Mouse (Mus musculus) stomach, embryonic 16.5 days (tissue): ENCODE data around the gene D13Ertd608e. TPM values are rescaled to one million over a fixed set of nuclear protein-coding genes. Genes with fewer than 3 reads are reported as not detected.
"Not testable (repeated sequence)": the region's sequence is repeated elsewhere in the genome, so short reads cannot be mapped to it uniquely, and the experiment has no call there.

Source experiments
- ATAC-seq: fragments of 200-750 bp; cut with Nextera tagmentation; 2 replicates; pipeline ENCODE4 v1.8.0; 2017; ENCODE audit warnings: moderate number of reproducible peaks, moderate TSS enrichment; ENCODE audit not compliant: insufficient read depth, low FRiP score
- H3K27ac ChIP-seq: fragments of 300-500 bp; sonication (generic); 2 replicates; pipeline ENCODE4 v1.5.1; 2014; ENCODE audit warnings: low read length
- H3K27me3 ChIP-seq: fragments of 300-500 bp; sonication (generic); 2 replicates; pipeline ENCODE4 v1.6.1; 2014; ENCODE audit warnings: low read length, control low read depth, mixed read lengths; ENCODE audit not compliant: control insufficient read depth, insufficient read depth
- H3K36me3 ChIP-seq: fragments of 300-500 bp; sonication (generic); 2 replicates; pipeline ENCODE4 v1.6.1; 2014; ENCODE audit warnings: low read length; ENCODE audit not compliant: control insufficient read depth, insufficient read depth
- H3K4me1 ChIP-seq: fragments of 300-500 bp; sonication (generic); 2 replicates; pipeline ENCODE4 v1.6.1; 2014; ENCODE audit warnings: low read length, control low read depth, mixed read lengths; ENCODE audit not compliant: control insufficient read depth, insufficient read depth
- H3K4me2 ChIP-seq: fragments of 300-500 bp; sonication (generic); 2 replicates; pipeline ENCODE4 v1.6.1; 2014; ENCODE audit warnings: low read depth, low read length, mixed read lengths
- H3K4me3 ChIP-seq: fragments of 300-500 bp; sonication (generic); replicated peaks from 2 replicates; pipeline ENCODE4 v1.5.1; 2014; ENCODE audit warnings: mild to moderate bottlenecking, low read length
- H3K9ac ChIP-seq: fragments of 300-500 bp; sonication (generic); 2 replicates; pipeline ENCODE4 v1.6.1; 2014; ENCODE audit warnings: low read length
- H3K9me3 ChIP-seq: fragments of 300-500 bp; sonication (generic); replicated peaks from 2 replicates; pipeline ENCODE4 v1.6.1; 2016; ENCODE audit warnings: low read length, control low read depth; ENCODE audit not compliant: control insufficient read depth
- WGBS: fragments of 180-500 bp; shearing (Covaris S2); extraction: QIAGEN DNeasy Blood & Tissue Kit; methylation state at CpG from one replicate; pipeline ENCODE4 v1.1.7; 2014; 5-methylcytosine and 5-hydroxymethylcytosine counted together
- polyA plus RNA-seq: library from polyadenylated mRNA; unstranded; fragments of >200 nt; fragmentation: Nextera tagmentation; extraction: Ambion mirVana; gene quantifications from 2 replicates; pipeline ENCODE4 v1.2.1, GENCODE M21; 2015

D13Ertd608e gene
- polyA plus RNA-seq, 1 experiment from 2014 or later = not detected

DNA sequence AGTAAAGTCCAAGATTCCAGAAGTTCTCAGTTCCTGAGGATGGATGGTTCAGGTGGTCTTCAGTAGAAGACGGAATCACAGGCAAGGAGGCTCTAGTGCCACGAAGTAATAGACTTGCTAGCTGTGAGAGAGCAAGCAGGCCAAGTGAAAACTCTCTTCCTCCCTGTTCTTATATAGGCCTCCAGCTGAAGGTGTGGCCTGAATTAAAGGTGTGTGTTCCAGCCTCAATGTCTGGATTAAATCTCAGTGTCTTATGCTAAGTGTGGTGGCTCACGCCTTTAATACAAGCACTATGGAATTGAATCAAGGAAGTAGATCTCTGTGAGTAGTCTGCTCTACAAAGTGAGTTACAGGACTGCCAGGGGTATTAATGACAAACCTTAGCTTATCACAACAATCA is 58.9 kb downstream of the D13Ertd608e start, which contains the start of gene Tcstv1:
Gene Tcstv1 (minus strand): TSS at position 101 of the 400 bp plus-strand sequence.
- H3K9me3 ChIP-seq, ATAC-seq, H3K27me3 ChIP-seq, H3K36me3 ChIP-seq, H3K27ac ChIP-seq, H3K4me2 ChIP-seq, H3K4me1 ChIP-seq, H3K9ac ChIP-seq, H3K4me3 ChIP-seq: not testable (repeated sequence)
- WGBS = 79% methylated on average over 3 of the region's 3 CpGs

Other genes with a start within 250 kb of the D13Ertd608e start
- 0.08 and 0.19 TPM in 2 replicates for gene Ccl28, start 212.2 kb upstream of the D13Ertd608e start, polyA plus RNA-seq
- 209 and 223 TPM in 2 replicates for gene Hmgcs1, start 145.6 kb upstream of the D13Ertd608e start, polyA plus RNA-seq
- gene Nim1k, start 80.1 kb upstream of the D13Ertd608e start, polyA plus RNA-seq = 0.75 and 0.77 TPM in 2 replicates
- 22.9 and 30.2 TPM in 2 replicates for gene Zfp131, start 45.1 kb upstream of the D13Ertd608e start, polyA plus RNA-seq
- not detected in 2 replicates for gene AF067063, start 5.8 kb upstream of the D13Ertd608e start, polyA plus RNA-seq
- gene Tcstv1, start 58.8 kb downstream of the D13Ertd608e start, polyA plus RNA-seq = not detected in 2 replicates
- gene Gm21761, start 93.3 kb downstream of the D13Ertd608e start, polyA plus RNA-seq = not detected in 2 replicates
- not detected in 2 replicates for gene B020031M17Rik, start 114.8 kb downstream of the D13Ertd608e start, polyA plus RNA-seq
- not detected in 2 replicates for gene Gm36079, start 191.0 kb downstream of the D13Ertd608e start, polyA plus RNA-seq
- gene Gm21188, start 216.2 kb downstream of the D13Ertd608e start, polyA plus RNA-seq = 0.12 TPM in 1 of 2 replicates, not detected in the other